Mouse (Mus musculus): Measurements from ENCODE around the gene Ly6g6f.
A peak's percentile ranks its signal among the peaks of the same experiment; 100 is the strongest.

The Ly6g6f gene

DNA sequence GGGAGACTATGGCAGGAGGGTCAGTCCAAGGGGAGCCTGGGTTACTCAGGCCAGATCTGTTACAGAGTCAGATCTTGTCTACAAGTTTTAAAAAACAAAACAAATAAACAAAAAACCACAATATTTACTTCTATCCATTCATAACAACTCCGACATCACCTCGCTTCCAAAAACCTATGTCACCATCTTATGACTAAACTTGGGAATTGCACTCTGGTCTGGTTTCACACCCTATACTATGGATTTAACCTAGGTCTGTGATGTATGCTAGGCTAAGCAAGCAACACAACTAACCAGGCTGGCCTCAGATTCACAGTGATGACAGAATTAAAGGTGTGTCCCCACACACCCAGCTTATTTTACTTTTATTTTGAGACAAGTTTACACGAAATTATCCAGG, 21.1 kb upstream of the Ly6g6f start:
- DNase-seq (ENCODE audit: low read depth in 2 of 2, low spot score in 2 of 2): no peak

- DNase-seq (ENCODE audit: low read depth in 2 of 2, low spot score in 2 of 2): no peak
Measured at GRCm38 (mm10) chr17:35105740-35106389, 20.5 kb upstream of the Ly6g6f start.

DNA sequence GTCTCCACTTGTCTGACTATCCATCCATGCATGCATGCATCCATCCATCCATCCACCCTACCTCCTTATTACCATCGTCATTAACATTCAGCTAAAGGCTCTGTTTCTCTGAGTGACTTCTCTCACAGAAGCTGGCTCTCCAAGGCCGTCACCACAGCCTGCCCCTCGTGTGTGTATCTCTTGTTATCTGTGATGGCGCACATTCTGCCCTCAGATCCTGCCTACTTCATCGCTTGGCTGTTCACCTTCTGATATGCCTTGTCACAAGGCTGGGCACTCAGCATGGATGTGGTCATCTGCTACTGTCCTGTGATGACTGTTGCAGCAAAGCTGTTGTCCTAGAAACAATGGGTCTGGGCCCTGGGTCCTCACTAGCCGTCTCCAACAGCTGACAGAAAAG, 19.3 kb upstream of the Ly6g6f start:
- DNase-seq (ENCODE audit: low read depth in 2 of 2, low spot score in 2 of 2): no peak

GRCm38 (mm10) chr17:35104079-35104478, 18.7 kb upstream of the Ly6g6f start:
- no peak for DNase-seq (ENCODE audit: low read depth in 2 of 2, low spot score in 2 of 2)

DNA sequence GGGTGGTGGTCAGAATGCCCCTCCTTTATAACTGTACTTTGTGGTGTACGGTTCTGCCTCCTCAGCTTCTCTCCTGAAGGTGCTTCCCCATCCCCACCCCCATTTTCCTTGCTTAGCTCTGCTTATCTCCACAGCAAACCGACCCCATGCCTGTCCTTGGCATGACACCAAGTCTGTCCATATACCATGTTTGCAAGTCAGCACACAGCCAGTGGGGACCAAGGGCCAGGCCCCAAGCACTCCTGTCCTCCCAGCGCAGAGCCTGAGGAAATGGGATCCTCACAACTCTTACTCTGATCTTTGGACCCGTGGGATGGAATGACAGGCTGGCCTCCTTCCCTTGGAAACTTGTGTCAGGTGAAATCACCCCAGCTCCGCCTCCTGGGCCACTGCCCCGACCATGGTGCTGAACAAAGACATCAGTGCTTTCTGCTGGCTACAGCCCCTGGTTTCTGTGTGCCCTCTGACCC, 17.8 kb upstream of the Ly6g6f start:
- DNase-seq (ENCODE audit: low read depth in 2 of 2, low spot score in 2 of 2): no peak

DNA sequence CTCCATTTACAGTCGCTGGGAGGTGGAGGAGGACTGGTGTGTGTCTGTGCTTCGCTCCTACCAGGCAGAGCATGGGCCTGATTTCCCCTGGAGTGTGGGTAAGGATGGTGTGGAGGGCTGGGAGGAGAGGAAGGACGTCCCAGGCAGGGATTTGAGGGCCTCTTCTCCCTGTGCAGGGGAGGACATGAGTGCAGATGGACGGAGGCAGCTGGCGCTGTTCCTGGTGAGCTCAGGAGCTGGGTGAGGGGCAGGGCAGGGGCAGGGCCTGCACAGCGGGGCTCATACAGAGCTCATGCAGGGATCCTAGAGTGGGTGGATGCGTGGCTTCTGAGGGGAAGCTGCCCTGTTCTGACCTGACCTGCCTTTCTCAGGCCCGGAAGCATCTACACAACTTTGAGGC, 16.9 kb upstream of the Ly6g6f start:
- DNase-seq (ENCODE audit: low read depth in 2 of 2, low spot score in 2 of 2): no peak

- DNase-seq (ENCODE audit: low read depth in 2 of 2, low spot score in 2 of 2): no peak
Measured at GRCm38 (mm10) chr17:35101161-35101560, 15.8 kb upstream of the Ly6g6f start.

DNA sequence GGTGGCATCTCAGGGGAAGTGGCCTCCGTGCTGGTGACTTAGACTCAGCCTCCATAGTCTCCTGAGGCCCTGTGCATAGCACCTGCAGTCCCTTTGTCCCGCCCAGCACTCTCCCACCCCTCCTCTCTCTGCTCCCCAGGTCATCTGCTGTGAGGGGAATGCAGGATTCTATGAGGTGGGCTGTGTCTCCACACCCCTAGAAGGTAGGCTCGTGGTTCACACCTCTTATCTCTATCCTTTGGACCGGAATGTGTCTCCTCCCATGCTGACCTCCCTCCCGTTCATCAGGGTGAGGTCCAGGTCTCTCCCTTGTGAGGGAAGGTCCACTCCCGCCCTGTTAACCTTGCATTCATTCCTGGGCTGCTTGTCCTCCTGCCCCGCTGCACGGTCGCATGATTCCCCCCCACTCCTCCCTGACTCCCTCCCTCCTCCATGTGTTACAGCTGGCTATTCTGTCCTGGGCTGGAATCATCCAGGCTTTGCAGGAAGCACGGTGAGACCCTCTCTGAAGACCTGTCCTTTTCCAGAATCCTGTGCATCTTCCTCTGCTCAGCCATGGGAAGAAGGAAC, 14.9 kb upstream of the Ly6g6f start:
- no peak for DNase-seq (ENCODE audit: low read depth in 2 of 2, low spot score in 2 of 2)

- DNase-seq (ENCODE audit: low read depth in 2 of 2, low spot score in 2 of 2): no peak
Measured at GRCm38 (mm10) chr17:35097164-35097655, 11.8 kb upstream of the Ly6g6f start.

GRCm38 (mm10) chr17:35096597-35096996, 11.2 kb upstream of the Ly6g6f start:
- no peak for DNase-seq (ENCODE audit: low read depth in 2 of 2, low spot score in 2 of 2)

DNA sequence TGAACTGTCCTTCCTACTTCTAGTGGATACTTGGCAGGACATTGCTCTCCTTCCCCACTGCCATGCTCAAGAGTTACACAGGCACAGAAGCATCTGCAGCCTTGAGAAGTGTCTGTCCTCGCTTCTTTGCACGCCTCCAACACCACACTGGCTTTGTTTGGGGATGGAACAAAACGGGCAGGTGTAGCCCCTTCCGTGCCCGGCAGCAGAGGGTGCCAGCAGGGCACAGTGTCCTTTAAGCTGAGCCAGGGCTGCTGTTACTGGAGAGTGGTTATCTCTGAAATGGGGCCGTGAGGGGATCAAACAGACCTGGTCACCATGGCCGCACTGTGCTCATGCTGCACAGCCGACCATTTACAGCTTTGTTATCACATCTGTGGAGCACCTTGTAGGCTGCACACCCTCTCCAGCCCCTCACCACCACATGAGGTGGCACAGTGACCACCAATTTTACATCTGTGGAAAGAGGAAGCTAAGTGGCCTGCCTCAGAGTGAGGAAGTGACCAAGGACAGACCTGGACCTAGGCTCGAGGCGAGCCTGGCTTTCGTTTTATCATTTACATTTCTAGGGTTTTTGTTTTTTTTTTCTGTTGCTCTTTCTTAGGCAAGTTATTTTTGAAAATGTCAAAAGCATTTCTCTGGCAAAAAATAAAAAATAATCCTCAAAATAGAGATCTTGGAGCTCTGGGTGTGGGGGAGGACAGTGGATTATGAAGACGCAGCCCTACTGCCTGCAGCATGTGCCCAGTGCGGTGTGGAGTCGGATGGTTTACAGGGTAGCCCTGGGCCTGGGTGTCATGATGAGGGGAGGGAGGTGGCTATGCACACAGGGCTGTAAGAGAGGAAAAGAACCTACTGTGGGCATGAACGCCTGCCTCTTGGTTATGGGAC, 9.3 kb upstream of the Ly6g6f start:
- no peak for DNase-seq (ENCODE audit: low read depth in 2 of 2, low spot score in 2 of 2)

- DNase-seq (ENCODE audit: low read depth in 2 of 2, low spot score in 2 of 2): no peak
Measured at GRCm38 (mm10) chr17:35092403-35093198, 7.2 kb upstream of the Ly6g6f start.

DNA sequence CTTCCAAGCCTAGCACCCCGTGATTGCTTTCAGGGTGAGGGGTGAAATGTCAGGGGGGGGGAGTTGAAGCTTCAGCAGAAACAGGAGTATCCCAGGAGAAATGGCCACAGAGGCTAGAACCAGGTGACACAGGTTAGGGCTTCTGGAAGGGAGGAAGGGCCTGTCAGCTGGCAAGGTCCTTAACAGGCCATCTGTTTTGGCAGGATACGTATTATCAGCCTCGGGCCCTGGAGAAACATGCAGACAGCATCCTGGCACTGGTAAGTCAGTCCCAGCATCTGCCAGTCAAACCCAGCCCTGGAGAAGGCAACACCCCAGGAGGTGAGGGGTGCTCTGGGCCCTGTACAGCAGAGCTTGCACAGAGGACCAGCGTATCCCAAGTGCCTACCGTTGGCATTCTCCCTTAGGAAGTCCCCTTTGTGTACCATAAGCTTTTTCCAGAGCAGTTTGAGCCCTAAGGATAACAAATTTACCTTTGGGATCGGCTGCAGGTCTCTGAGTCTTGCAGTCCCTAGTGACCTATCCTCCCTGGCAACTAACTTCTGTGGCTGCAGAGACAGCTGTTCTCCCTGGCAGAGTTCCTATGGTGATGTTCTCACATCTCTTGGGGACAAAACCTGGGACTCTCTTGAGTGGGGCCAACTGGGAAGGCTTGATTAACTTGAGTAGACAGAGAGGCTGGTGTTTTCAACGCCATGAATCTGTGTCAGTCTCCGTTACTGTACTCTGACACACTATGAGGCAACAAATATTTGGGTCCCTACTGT, 4.9 kb upstream of the Ly6g6f start:
- no peak for DNase-seq (ENCODE audit: low read depth in 2 of 2, low spot score in 2 of 2)

DNA sequence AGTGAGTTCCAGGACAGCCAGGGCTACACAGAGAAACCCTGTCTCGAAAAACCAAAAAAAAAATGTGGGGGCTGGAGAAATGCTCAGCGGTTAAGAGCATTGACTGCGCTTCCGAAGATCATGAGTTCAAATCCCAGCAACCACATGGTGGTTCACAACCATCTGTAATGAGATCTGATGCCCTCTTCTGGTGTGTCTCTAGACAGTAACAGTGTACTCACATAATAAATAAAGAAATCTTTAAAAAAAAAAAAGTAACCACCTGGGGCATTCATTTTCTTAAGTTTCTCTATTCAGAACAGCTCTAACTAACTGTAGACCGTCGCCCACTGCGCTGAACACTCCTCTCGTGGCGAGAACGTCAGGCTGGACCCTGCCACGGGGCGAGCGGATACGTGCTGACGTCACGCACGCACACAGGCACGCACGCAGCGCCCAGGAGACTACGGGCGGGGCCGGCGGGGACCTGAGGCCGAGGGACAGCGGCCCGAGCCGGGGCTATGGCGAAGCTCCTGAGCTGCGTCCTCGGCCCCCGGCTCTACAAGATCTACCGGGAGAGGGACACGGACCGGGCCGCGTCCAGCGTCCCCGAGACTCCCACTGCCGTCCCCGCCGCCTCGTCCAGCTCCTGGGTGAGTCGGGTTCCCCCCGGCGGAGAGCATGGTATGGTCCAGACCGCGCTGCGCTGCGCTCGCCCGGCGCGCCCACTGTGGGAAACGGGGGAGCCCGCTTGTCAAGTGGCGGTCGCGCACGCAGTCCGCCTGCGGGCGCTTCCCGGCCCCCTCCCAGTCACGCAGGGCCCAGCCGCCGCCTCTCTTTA, 3.6 kb upstream of the Ly6g6f start, which contains the start of gene Abhd16a:
Abhd16a (plus strand) TSS at position 439 of the 820 bp plus-strand sequence.
- peak; percentile 85 to 92 for DNase-seq (ENCODE audit: low read depth in 2 of 2, low spot score in 2 of 2)

- DNase-seq (ENCODE audit: low read depth in 2 of 2, low spot score in 2 of 2): peak in 1 of 2 experiments; percentile 21
Measured at GRCm38 (mm10) chr17:35088151-35088550, 2.7 kb upstream of the Ly6g6f start.

DNA sequence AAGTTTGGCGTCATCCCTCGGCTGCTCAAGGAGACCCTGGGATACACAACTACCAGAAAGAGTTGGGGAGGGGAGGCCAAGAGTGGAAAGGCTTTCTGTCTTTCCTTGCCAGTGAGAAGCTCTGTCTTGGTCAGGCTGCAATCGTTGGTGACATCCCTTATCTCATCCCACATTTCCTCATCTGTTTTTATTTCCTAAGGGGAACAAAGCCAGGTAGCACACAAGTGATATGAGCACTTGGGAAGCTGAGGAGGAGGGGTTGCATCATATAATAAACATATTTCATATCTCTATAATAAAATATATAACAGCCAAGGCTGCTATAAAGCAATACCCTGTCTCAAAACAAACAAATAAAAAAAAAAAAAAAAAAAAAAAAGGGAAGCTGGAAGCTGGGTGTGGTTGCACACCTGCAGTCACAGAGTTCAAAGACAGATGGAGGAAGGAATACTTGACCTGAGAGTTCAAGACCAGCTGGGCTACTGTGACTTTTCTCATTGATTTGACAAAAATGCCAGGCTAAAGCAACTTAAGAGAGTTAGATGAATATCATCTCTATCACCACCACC, 1.4 kb downstream of the Ly6g6f start:
- no peak for DNase-seq (ENCODE audit: low read depth in 2 of 2, low spot score in 2 of 2)

DNA sequence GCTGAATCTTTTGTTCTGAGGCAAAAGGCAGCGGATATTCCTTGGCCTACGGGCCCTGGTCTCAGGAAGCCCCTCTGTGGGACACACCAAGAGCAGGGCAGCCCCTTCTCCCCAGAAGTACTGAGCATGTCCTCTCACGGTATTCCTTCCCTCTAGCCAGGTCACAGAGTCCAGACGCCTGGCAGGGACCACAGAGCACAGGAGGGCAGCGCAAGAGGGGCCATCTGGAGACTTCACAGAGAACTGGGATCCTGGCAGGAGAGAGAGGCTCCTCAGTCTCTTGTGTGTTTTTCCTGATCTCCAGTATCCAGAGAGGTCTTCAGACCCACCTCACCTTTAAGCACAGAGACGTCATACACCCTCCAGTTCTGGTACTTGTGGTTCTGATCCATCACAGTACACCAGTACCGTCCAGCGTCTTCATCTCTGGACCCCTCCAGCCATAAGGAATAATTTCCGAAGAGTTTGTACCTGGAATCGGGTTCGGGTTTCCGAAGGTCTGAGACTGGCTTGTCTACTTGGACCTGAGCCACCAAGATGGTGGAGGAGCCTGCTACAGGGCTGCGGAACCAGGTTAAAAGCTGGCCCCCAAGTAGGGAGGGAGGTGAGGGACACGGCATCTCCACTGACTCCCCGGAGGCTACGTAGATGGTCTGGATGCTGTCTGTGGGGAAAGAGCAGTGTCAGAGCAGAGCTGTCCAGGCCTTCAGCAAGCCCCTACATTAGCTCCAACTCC, 2.4 kb downstream of the Ly6g6f start:
- no peak for DNase-seq (ENCODE audit: low read depth in 2 of 2, low spot score in 2 of 2)

DNA sequence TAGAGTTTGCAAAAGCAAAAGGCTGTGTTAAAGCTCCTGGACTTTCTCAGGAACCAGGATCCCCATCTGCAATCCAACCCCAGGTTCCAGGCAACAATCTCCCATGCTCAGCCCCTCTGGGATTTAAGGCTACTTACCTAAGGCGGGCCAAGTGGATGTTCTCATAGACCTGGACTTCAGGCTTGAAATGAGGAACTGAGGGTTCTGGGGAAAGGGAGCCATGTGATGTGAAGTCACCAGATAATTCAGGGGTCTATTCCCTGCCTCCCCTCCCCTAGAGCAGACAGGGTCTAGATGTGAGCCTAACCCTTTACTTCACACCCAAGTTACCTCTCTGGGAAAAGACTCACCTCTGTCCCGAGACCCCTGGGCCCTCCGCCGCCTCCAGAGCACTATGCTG, 4.7 kb downstream of the Ly6g6f start:
- DNase-seq (ENCODE audit: low read depth in 2 of 2, low spot score in 2 of 2): no peak
